Mouse (Mus musculus) midbrain, embryonic 13.5 days (tissue): ENCODE data around the gene Gm45213. TPM values are rescaled to one million over a fixed set of nuclear protein-coding genes. Genes with fewer than 3 reads are reported as not detected.

ENCODE experiments used
- ATAC-seq: fragments of 200-750 bp; cut with Nextera tagmentation; 2 replicates; pipeline ENCODE4 v1.8.0; 2017; ENCODE audit warnings: mild to moderate bottlenecking, moderate TSS enrichment, moderate library complexity
- H3K27ac ChIP-seq: fragments of 300-500 bp; sonication (generic); 2 replicates; pipeline ENCODE4 v1.5.1; 2015; ENCODE audit warnings: inconsistent platforms, mild to moderate bottlenecking, moderate library complexity
- H3K27me3 ChIP-seq: fragments of 300-500 bp; sonication (generic); 2 replicates; pipeline ENCODE4 v1.6.1; 2015; ENCODE audit warnings: mild to moderate bottlenecking, inconsistent platforms
- H3K36me3 ChIP-seq: fragments of 300-500 bp; sonication (generic); 2 replicates; pipeline ENCODE4 v1.6.1; 2015; ENCODE audit warnings: mild to moderate bottlenecking, inconsistent platforms
- H3K4me1 ChIP-seq: fragments of 300-500 bp; sonication (generic); replicated peaks from 2 replicates; pipeline ENCODE4 v1.6.1; 2015; ENCODE audit warnings: inconsistent platforms
- H3K4me2 ChIP-seq: fragments of 300-500 bp; sonication (generic); replicated peaks from 2 replicates; pipeline ENCODE4 v1.6.1; 2015; ENCODE audit warnings: moderate library complexity, mild to moderate bottlenecking, inconsistent platforms
- H3K4me3 ChIP-seq: fragments of 300-500 bp; sonication (generic); replicated peaks from 2 replicates; pipeline ENCODE4 v1.5.1; 2015; ENCODE audit warnings: mild to moderate bottlenecking, inconsistent platforms
- H3K9ac ChIP-seq: fragments of 300-500 bp; sonication (generic); replicated peaks from 2 replicates; pipeline ENCODE4 v1.6.1; 2015; ENCODE audit warnings: mild to moderate bottlenecking, inconsistent platforms
- H3K9me3 ChIP-seq: fragments of 300-500 bp; sonication (generic); 2 replicates; pipeline ENCODE4 v1.6.1; 2016; ENCODE audit warnings: mild to moderate bottlenecking, inconsistent platforms
- WGBS: fragments of 180-500 bp; shearing (Covaris S2); methylation state at CpG from one replicate; pipeline ENCODE4 v1.1.7; 2015; 5-methylcytosine and 5-hydroxymethylcytosine counted together
- polyA plus RNA-seq: library from polyadenylated mRNA; unstranded; fragments of >200 nt; fragmentation: Nextera tagmentation; extraction: Ambion mirVana; gene quantifications from 2 replicates; pipeline ENCODE4 v1.2.1, GENCODE M21; 2015

Gene Gm45213
- not detected in 2 replicates for polyA plus RNA-seq

GRCm38 (mm10) chr7:66043552-66044459, at the start of gene Gm45213:
Gene Gm45213, plus strand, starts transcription at chr7:66043602.
- H3K4me3 ChIP-seq: no peak within 1 kb of the TSS
- H3K27ac ChIP-seq: no peak within 1 kb of the TSS
- no peaks in the 10 kb centered on the region for H3K27me3 ChIP-seq
- 81% methylated on average over 10 of the region's 10 CpGs for WGBS
- H3K36me3 ChIP-seq: no peaks in the 10 kb centered on the region
- H3K4me2 ChIP-seq: no peak within 1 kb of the TSS
- ATAC-seq: 0 out of 2 replicates have a peak, but pooled peaks have one; percentile 56
- H3K9me3 ChIP-seq: no peaks in the 10 kb centered on the region
- no peak within 1 kb of the TSS for H3K9ac ChIP-seq
- H3K4me1 ChIP-seq: peaks cover 37% of the 10 kb centered on the region

GRCm38 (mm10) chr7:66001035-66001754, 42.2 kb upstream of the Gm45213 start:
- Histone ChIP-seq H3K9me3 (peaks cover 3% of the 10 kb centered on the region; the same call in 1 of the 2 replicates), H3K27me3 (no peaks in the 10 kb centered on the region), H3K4me3 (no peak overlapping the region), H3K4me1 (no peaks in the 10 kb centered on the region), H3K36me3 (no peaks in the 10 kb centered on the region), H3K9ac (no peak overlapping the region), H3K4me2 (no peak overlapping the region), H3K27ac (no peak overlapping the region)
- 91% methylated on average over 16 of the region's 16 CpGs for WGBS
- no peak for ATAC-seq

- no peak for ATAC-seq
- Histone ChIP-seq H3K27me3 (no peaks in the 10 kb centered on the region), H3K36me3 (no peaks in the 10 kb centered on the region), H3K4me3 (no peak overlapping the region), H3K27ac (no peak overlapping the region), H3K9ac (no peak overlapping the region), H3K4me2 (no peak overlapping the region), H3K9me3 (peaks cover 3% of the 10 kb centered on the region; the same call in 1 of the 2 replicates), H3K4me1 (no peaks in the 10 kb centered on the region)
- WGBS: 63% methylated on average over 3 of the region's 3 CpGs
Measured at GRCm38 (mm10) chr7:66001797-66002196, 41.6 kb upstream of the Gm45213 start.

DNA sequence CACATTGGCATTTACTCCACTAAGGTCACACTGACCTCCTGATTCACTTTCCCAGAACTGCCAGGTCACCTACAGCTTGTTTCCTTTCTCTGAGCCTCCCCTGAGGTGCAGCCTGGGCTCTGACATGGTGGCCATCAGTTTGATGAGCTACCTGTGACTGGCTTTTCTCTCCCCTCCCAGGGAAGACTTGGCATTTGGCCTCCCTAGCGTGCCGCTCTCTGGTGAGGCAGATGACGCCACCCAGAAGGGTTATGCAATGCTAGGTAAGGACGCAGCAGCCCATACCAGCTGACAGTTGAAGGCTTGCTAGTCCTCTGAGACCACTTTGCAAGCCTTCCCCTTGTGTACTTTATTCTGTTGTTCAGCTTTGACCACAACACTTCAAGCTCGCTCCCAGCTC, 40.0 kb upstream of the Gm45213 start:
- 0 out of 2 replicates have a peak, but pooled peaks cover 3% of the 10 kb centered on the region for H3K9me3 ChIP-seq
- no peaks in the 10 kb centered on the region for H3K36me3 ChIP-seq
- H3K9ac ChIP-seq: no peak overlapping the region
- ATAC-seq: no peak
- H3K4me2 ChIP-seq: no peak overlapping the region
- WGBS: 95% methylated on average over 5 of the region's 5 CpGs
- no peaks in the 10 kb centered on the region for H3K27me3 ChIP-seq
- H3K4me3 ChIP-seq: no peak overlapping the region
- H3K27ac ChIP-seq: no peak overlapping the region
- no peaks in the 10 kb centered on the region for H3K4me1 ChIP-seq

- H3K4me3 ChIP-seq: no peak overlapping the region
- H3K9ac ChIP-seq: no peak overlapping the region
- no peak for ATAC-seq
- 73% methylated on average over 13 of the region's 13 CpGs for WGBS
- no peak overlapping the region for H3K4me2 ChIP-seq
- no peaks in the 10 kb centered on the region for H3K27me3 ChIP-seq
- no peaks in the 10 kb centered on the region for H3K36me3 ChIP-seq
- H3K9me3 ChIP-seq: 0 out of 2 replicates have a peak, but pooled peaks cover 3% of the 10 kb centered on the region
- no peak overlapping the region for H3K27ac ChIP-seq
- H3K4me1 ChIP-seq: no peaks in the 10 kb centered on the region
Measured at GRCm38 (mm10) chr7:66003865-66004638, 39.4 kb upstream of the Gm45213 start.

- Histone ChIP-seq H3K9me3 (no peaks in the 10 kb centered on the region), H3K4me1 (no peaks in the 10 kb centered on the region), H3K9ac (no peak overlapping the region), H3K36me3 (no peaks in the 10 kb centered on the region), H3K27ac (no peak overlapping the region), H3K4me3 (no peak overlapping the region), H3K27me3 (no peaks in the 10 kb centered on the region), H3K4me2 (no peak overlapping the region)
- no peak for ATAC-seq
- WGBS: 91% methylated on average over 10 of the region's 10 CpGs
Measured at GRCm38 (mm10) chr7:66005066-66005465, 38.3 kb upstream of the Gm45213 start.

GRCm38 (mm10) chr7:66008161-66008891, 35.1 kb upstream of the Gm45213 start:
- Histone ChIP-seq H3K4me2 (no peak overlapping the region), H3K4me3 (no peak overlapping the region), H3K4me1 (peaks cover 9% of the 10 kb centered on the region; the same call in 1 of the 2 replicates), H3K9me3 (no peaks in the 10 kb centered on the region), H3K27ac (no peak overlapping the region), H3K9ac (no peak overlapping the region), H3K27me3 (no peaks in the 10 kb centered on the region), H3K36me3 (no peaks in the 10 kb centered on the region)
- 88% methylated on average over 11 of the region's 11 CpGs for WGBS
- no peak for ATAC-seq

- 87% methylated on average over 16 of the region's 16 CpGs for WGBS
- Histone ChIP-seq H3K9me3 (no peaks in the 10 kb centered on the region), H3K27ac (no peak overlapping the region), H3K36me3 (no peaks in the 10 kb centered on the region), H3K4me1 (peaks cover 9% of the 10 kb centered on the region; the same call in 1 of the 2 replicates), H3K4me2 (no peak overlapping the region), H3K9ac (no peak overlapping the region), H3K4me3 (no peak overlapping the region), H3K27me3 (no peaks in the 10 kb centered on the region)
- no peak for ATAC-seq
Measured at GRCm38 (mm10) chr7:66008892-66009273, 34.5 kb upstream of the Gm45213 start.

GRCm38 (mm10) chr7:66010518-66010917, 32.9 kb upstream of the Gm45213 start:
- Histone ChIP-seq H3K9ac (no peak overlapping the region), H3K4me1 (peaks cover 9% of the 10 kb centered on the region; the same call in 1 of the 2 replicates), H3K4me2 (no peak overlapping the region), H3K36me3 (no peaks in the 10 kb centered on the region), H3K27ac (no peak overlapping the region), H3K9me3 (no peaks in the 10 kb centered on the region), H3K4me3 (no peak overlapping the region), H3K27me3 (no peaks in the 10 kb centered on the region)
- WGBS: 84% methylated on average over 6 of the region's 6 CpGs
- ATAC-seq: no peak

GRCm38 (mm10) chr7:66027747-66028146, 15.7 kb upstream of the Gm45213 start:
- 76% methylated on average over 2 of the region's 2 CpGs for WGBS
- no peaks in the 10 kb centered on the region for H3K4me1 ChIP-seq
- no peaks in the 10 kb centered on the region for H3K27me3 ChIP-seq
- H3K4me2 ChIP-seq: no peak overlapping the region
- no peaks in the 10 kb centered on the region for H3K9me3 ChIP-seq
- no peak overlapping the region for H3K9ac ChIP-seq
- peak; percentile 60 for ATAC-seq
- H3K36me3 ChIP-seq: no peaks in the 10 kb centered on the region
- no peak overlapping the region for H3K4me3 ChIP-seq
- no peak overlapping the region for H3K27ac ChIP-seq
